Mouse (Mus musculus) megakaryocyte, embryonic 14.5 days (primary cell): Measurements from ENCODE around the gene Plekhg3. TPM values are rescaled to one million over a fixed set of nuclear protein-coding genes. Genes with fewer than 3 reads are reported as not detected.

Source experiments
- H3K27me3 ChIP-seq: replicated peaks from 2 replicates; pipeline ENCODE3; 2012; ENCODE audit warnings: inconsistent platforms
- H3K36me3 ChIP-seq: replicated peaks from 2 replicates; pipeline ENCODE3; 2012; ENCODE audit warnings: low read length, inconsistent platforms, mixed read lengths
- H3K4me1 ChIP-seq: 2 replicates; pipeline ENCODE4 v1.6.1; 2012; ENCODE audit warnings: inconsistent platforms
- H3K4me3 ChIP-seq: replicated peaks from 2 replicates; pipeline ENCODE3; 2012; ENCODE audit warnings: moderate library complexity, mild to moderate bottlenecking, inconsistent platforms
- H3K9me3 ChIP-seq: 2 replicates; pipeline ENCODE4 v1.6.1; 2012; ENCODE audit warnings: inconsistent platforms
- FLI1 ChIP-seq: IDR thresholded peaks from 2 replicates; pipeline ENCODE4 v1.6.1; 2012; ENCODE audit warnings: low read length, inconsistent platforms, mixed read lengths
- GATA1 ChIP-seq: IDR thresholded peaks from 3 replicates; pipeline ENCODE4 v1.6.1; 2012; ENCODE audit warnings: mixed read lengths, low read length, inconsistent platforms, borderline replicate concordance
- polyA plus RNA-seq: library from polyadenylated mRNA; stranded (reverse); fragments of >175 nt; gene quantifications from 2 replicates; pipeline ENCODE4 v1.2.3, GENCODE M21; 2012; ENCODE audit warnings: low replicate concordance; ENCODE audit not compliant: insufficient read depth

Gene Plekhg3
- polyA plus RNA-seq, 1 experiment, result 4.4 TPM

DNA sequence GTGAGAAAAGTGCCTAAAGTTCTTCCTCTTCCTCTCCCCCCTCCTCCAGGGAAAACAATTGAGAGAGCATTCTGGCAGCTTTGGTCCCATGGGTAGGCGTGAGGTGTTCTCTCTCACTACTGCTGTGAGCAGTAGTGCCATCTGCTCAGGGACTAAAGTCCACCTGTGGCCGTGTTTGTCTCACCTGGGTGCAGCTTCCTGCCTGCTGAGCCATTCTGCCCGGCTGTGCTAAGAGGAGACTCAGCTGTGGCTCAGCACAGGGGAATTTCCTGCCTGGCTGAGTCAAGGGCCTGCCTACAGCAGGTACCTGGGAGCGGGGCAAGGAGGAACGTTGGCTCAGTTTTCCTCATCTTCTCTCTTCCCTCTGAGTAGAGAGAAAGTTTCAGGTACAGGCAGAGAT, 27.5 kb downstream of the Plekhg3 start:
- H3K4me3 ChIP-seq, result no peak overlapping the region
- no peak for TF ChIP-seq GATA1
- no peak for TF ChIP-seq FLI1
- H3K27me3 ChIP-seq, result peaks cover 37% of the 10 kb centered on the region

DNA sequence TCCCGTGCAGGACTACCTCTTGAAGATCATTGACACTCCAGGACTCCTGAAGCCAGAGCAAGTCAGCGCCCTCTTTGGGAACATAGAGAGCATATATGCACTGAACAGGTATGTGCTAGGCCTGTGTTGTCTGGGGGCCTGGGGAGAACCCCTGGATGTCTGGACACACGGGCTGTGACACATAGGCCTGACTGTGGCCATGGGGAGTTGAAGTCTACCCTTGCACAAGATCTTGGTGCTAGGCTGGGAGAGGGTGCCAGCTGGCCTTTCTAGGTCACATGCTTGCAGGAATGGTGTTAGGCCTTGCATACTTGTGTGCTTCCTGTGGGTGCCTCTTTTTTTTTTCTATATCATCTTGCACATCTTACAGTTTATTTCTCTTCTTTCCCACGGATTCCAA, 31.5 kb downstream of the Plekhg3 start:
- Histone ChIP-seq H3K4me3 (no peak overlapping the region), H3K4me1 (peaks cover 23% of the 10 kb centered on the region), H3K27me3 (peaks cover 24% of the 10 kb centered on the region), H3K9me3 (peaks cover under 1% of the 10 kb centered on the region), H3K36me3 (peaks cover 34% of the 10 kb centered on the region)
- no peak for TF ChIP-seq FLI1
- TF ChIP-seq GATA1, result no peak

More for the DNA sequence above, 27.5 kb downstream of the Plekhg3 start:
- Histone ChIP-seq H3K36me3 (peaks cover 13% of the 10 kb centered on the region), H3K9me3 (no peaks in the 10 kb centered on the region), H3K4me1 (peaks cover 25% of the 10 kb centered on the region)

DNA sequence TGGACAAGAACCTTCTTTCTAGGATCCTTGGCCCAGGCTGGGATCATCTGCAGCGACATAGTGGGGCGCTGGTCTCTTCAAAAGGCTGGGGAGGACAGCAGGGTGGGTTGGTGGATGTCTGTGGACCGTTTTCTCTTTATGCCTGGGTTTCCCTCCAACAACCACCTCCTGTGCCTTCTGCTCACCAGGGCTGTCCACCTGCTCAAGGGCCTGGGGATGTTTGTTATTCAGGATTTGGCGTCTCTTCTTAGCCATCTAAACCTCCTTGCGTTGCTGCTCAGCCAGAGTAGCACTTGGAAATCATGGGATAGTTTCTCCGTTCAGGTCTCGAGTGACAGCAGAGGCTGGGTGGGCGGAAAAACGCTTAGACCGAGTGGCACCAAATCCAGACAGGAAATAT, 35.6 kb downstream of the Plekhg3 start:
- peaks cover 33% of the 10 kb centered on the region for H3K36me3 ChIP-seq
- no peak for TF ChIP-seq GATA1
- no peak for TF ChIP-seq FLI1
- no peak overlapping the region for H3K4me3 ChIP-seq
- H3K27me3 ChIP-seq, result peaks cover 16% of the 10 kb centered on the region
- H3K9me3 ChIP-seq, result peaks cover 6% of the 10 kb centered on the region
- peaks cover 23% of the 10 kb centered on the region for H3K4me1 ChIP-seq

DNA sequence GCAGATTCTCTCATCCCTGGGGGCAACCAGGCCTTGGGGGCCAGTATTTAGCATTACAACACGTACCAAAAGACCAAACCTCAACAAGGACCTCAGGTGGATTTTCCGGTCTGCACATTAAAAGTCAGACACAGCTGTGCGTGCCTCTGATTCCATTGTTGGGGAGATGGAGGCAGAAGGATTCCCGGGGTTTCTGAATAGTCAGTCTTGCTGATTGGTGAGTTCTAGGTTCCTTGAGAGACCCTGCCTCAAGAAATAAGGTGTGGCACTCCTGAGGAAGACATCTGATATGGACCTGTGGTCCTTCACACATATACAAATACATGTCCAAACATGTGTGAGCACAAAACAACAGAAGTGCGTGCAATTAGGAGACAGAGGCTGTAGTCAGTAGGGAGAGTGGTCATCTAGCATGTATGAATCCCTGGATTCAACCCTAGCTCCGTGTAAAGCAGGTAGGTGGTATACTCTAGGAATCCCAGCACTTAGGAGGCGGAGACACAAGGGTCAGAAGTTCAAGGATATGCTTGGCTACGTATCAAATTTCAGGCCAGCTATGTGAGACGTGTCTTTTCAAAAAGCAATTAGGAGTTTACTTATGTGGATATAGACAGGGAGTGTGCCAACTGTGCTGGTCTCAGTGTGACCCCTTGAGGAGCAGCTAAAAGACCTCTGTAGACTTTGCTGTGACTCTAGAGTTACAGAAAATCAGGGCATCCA, 39.7 kb downstream of the Plekhg3 start:
- TF ChIP-seq FLI1 (no peak), GATA1 (no peak)
- Histone ChIP-seq H3K4me3 (no peak overlapping the region), H3K9me3 (peaks cover 6% of the 10 kb centered on the region), H3K27me3 (peaks cover 40% of the 10 kb centered on the region), H3K36me3 (peaks cover 15% of the 10 kb centered on the region), H3K4me1 (no peaks in the 10 kb centered on the region)

DNA sequence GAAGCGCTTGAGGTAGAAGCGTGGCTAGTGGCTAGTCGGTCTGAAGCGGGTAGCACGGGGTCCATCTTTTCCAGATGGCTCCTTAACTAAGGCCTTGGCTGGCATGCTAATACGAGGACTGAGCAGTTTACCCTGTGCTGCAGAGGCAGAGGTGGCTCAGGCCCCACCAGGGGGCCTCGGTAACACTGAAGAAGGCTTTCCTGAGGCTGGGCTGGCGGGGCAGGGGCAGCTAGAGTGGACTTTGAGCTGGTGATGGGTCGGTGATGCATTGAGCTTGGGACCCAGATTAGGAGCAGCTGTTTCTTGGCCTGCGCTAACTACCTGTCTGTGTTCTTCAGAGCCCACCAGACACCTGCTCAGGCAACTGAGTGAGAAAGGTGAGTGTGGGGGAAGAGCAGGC, 40.6 kb downstream of the Plekhg3 start:
- peaks cover 6% of the 10 kb centered on the region for H3K4me1 ChIP-seq
- H3K27me3 ChIP-seq, result peaks cover 43% of the 10 kb centered on the region
- H3K36me3 ChIP-seq, result peaks cover 15% of the 10 kb centered on the region
- H3K4me3 ChIP-seq, result no peak overlapping the region
- H3K9me3 ChIP-seq, result peaks cover 6% of the 10 kb centered on the region
- no peak for TF ChIP-seq FLI1
- no peak for TF ChIP-seq GATA1

DNA sequence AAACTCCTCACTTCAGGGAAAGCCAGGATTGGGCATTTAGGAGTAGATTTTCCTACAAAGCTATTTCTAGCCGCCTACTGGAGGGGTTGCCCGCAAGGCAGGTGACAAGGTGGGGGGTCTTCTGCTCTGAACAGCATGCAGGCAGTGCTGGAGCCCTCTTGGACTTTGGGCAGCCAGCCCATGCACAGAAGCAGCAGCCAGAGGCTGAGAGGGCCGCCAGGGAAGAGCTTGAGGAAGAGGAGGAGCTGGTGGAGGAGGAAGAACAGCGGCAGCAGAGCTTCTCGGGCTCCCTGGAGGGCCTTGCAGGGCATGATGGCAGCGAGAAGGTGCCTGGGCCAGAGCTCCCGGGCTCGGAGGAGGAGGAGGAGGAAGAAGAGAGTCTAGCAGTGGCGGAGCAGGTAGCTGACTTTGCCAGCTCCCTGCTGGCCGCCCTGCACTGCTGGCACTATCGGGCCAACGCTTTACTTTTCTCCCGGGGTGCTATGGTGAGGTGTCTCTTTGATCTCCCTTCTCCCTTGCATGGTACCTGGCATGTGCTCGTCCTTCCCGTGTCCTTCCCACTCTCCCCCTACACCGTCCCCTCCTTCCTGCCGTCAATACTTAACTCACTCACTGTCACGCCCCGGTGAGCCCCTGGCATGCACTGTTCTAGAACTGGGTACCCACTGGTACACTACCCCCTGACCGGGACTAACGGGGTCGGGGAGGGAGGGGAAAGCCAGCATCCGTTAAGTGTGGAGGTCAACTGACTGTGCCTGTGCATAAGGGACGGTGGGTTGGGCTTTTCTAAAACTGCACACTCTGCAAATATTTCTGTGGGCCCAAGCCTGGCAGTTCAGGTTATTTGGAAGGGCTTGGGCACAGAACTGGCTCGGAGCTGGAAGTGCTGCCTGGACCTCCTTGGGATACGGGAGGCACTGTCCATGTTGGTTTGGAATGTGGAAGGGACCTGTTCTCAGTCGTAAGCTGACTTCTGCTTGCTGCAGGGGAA, 41.9 kb downstream of the Plekhg3 start:
- peaks cover 18% of the 10 kb centered on the region for H3K36me3 ChIP-seq
- H3K9me3 ChIP-seq, result peaks cover 2% of the 10 kb centered on the region
- peaks cover 6% of the 10 kb centered on the region for H3K4me1 ChIP-seq
- no peak for TF ChIP-seq GATA1
- no peak for TF ChIP-seq FLI1
- no peak overlapping the region for H3K4me3 ChIP-seq
- peaks cover 54% of the 10 kb centered on the region for H3K27me3 ChIP-seq

DNA sequence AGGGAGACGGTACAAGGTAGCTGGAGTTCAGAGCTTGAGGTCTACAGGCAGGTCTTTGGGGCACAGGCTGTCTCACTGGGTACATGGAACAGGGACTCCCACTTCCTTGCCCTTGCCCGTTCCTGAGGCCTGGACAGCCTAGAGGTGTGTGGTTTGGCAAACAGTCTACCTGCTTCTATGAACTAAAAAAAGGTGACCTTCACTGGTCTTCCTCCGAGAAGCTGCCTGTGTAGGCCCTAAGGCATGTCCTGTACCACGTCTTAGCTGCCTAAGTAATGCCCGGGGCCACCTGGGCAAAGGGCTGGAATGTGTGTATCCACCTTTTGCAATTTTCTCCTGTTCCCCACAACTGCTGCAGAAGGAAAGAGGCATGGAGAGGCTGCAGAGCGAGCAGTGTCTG, 42.7 kb downstream of the Plekhg3 start:
- no peak for TF ChIP-seq FLI1
- TF ChIP-seq GATA1, result no peak
- peaks cover 26% of the 10 kb centered on the region for H3K36me3 ChIP-seq

DNA sequence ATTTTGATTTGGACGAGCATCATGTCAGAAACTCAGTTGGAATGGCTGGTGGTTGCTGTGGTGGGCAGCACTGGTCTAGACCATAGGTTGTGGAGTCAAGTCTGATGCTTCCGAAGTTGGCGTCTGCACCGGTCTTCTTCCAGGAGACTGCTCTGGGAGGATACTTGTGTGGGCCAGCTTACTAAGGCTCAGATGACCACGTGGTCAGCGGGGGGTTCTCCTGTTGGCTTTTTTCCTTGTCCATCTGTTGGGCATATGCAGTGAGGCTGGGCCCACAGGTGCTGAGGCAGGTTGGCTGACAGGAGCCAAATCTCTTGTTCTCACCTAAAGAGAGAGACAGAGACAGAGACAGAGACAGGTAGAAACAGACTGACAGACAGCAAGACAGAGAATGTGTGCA, 44.1 kb downstream of the Plekhg3 start:
- no peak overlapping the region for H3K4me3 ChIP-seq
- peaks cover 63% of the 10 kb centered on the region for H3K27me3 ChIP-seq
- H3K9me3 ChIP-seq, result no peaks in the 10 kb centered on the region
- H3K4me1 ChIP-seq, result peaks cover 12% of the 10 kb centered on the region
- H3K36me3 ChIP-seq, result peaks cover 26% of the 10 kb centered on the region
- no peak for TF ChIP-seq GATA1

More for the DNA sequence above, 42.7 kb downstream of the Plekhg3 start:
- Histone ChIP-seq H3K27me3 (peaks cover 58% of the 10 kb centered on the region), H3K4me3 (no peak overlapping the region), H3K9me3 (no peaks in the 10 kb centered on the region), H3K4me1 (peaks cover 9% of the 10 kb centered on the region)

DNA sequence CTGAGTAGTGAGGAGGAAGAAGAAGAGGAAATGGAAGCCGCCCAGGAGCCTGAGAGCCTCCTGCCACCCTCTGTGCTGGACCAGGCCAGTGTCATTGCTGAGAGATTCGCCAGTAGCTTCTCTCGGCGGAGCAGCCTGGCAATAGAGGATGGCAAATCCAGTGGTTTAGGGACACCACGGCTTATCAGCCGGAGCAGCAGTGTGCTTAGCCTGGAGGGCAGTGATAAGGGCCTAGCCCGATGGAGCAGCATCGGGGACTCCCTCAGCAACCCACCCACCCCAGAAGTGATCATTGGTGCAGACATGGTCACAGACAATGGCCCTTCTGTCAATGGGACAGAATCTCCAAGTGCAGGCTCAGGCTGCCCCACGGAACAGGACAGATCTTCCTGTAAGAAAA, 45.4 kb downstream of the Plekhg3 start:
- TF ChIP-seq FLI1 (no peak), GATA1 (no peak)
- Histone ChIP-seq H3K36me3 (peaks cover 26% of the 10 kb centered on the region), H3K4me1 (peaks cover 12% of the 10 kb centered on the region), H3K9me3 (no peaks in the 10 kb centered on the region), H3K27me3 (peaks cover 68% of the 10 kb centered on the region), H3K4me3 (no peak overlapping the region)

DNA sequence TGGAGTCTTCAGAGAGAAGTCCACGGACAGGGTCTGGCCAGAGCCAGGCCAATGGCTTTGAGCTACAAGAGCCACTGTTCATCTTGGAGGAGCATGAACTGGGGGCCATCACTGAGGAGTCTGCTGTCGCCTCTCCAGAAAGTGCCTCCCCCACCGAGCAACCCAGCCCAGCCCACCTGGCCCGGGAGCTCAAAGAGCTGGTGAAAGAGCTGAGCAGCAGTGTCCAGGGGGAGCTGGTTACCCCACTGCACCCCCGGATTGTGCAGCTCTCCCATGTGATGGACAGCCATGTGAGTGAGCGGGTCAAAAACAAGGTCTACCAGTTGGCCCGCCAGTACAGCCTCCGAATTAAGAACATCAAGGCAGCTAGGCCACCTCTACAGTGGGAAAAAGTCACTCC, 46.1 kb downstream of the Plekhg3 start:
- TF ChIP-seq GATA1 (no peak), FLI1 (no peak)
- Histone ChIP-seq H3K27me3 (peaks cover 68% of the 10 kb centered on the region), H3K4me1 (peaks cover 12% of the 10 kb centered on the region), H3K36me3 (peaks cover 26% of the 10 kb centered on the region), H3K9me3 (no peaks in the 10 kb centered on the region), H3K4me3 (no peak overlapping the region)
